Mouse (Mus musculus): ENCODE results near the gene Nr1i3. TPM values are rescaled to one million over a fixed set of nuclear protein-coding genes. Genes with fewer than 3 reads are reported as not detected.

Gene Nr1i3
- polyA plus RNA-seq, 1 experiment from 2014 or later, result 0.24 TPM

- no peaks in the 10 kb centered on the region for H3K9me3 ChIP-seq (replicated peaks)
- H3K4me1 ChIP-seq, result peaks cover 26% of the 10 kb centered on the region
- 69% methylated on average over 15 of the region's 15 CpGs for WGBS
- no peak for ATAC-seq (ENCODE audit: insufficient number of reproducible peaks, low FRiP score, low TSS enrichment, low read depth)
- peaks cover 48% of the 10 kb centered on the region for H3K36me3 ChIP-seq
- no peak overlapping the region for H3K27ac ChIP-seq (replicated peaks)
- no peak overlapping the region for H3K4me2 ChIP-seq (replicated peaks)
- no peak overlapping the region for H3K9ac ChIP-seq
- no peak overlapping the region for H3K4me3 ChIP-seq (replicated peaks)
- no peaks in the 10 kb centered on the region for H3K27me3 ChIP-seq
Observed at GRCm38 (mm10) chr1:171256937-171257548, 43.3 kb downstream of the Nr1i3 start.

DNA sequence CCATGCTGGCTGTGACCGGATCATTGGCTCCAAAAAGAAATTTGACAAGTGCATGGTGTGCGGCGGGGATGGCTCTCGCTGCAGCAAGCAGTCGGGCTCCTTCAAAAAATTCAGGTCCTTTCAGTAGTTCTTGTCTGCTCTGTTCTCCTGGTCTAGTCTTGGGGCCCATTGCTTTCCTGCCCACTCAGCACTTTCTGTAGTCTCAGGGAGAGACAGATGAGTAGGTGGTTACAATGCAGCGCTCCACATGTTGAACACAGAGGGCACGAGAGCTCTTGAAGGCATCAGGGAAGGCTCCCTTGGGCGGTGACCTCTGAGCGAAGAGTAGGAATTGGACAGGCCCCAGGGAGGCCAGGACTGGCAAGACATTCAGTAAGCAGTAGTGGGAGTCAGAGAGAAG lies 44.0 kb downstream of the Nr1i3 start:
- H3K4me3 ChIP-seq (replicated peaks), result no peak overlapping the region
- ATAC-seq (ENCODE audit: insufficient number of reproducible peaks, low FRiP score, low TSS enrichment, low read depth), result no peak
- H3K36me3 ChIP-seq, result peaks cover 48% of the 10 kb centered on the region
- H3K27ac ChIP-seq (replicated peaks), result no peak overlapping the region
- H3K9ac ChIP-seq, result no peak overlapping the region
- no peak overlapping the region for H3K4me2 ChIP-seq (replicated peaks)
- no peaks in the 10 kb centered on the region for H3K9me3 ChIP-seq (replicated peaks)
- WGBS, result 89% methylated on average over 9 of the region's 9 CpGs
- H3K27me3 ChIP-seq, result no peaks in the 10 kb centered on the region
- H3K4me1 ChIP-seq, result peaks cover 25% of the 10 kb centered on the region

DNA sequence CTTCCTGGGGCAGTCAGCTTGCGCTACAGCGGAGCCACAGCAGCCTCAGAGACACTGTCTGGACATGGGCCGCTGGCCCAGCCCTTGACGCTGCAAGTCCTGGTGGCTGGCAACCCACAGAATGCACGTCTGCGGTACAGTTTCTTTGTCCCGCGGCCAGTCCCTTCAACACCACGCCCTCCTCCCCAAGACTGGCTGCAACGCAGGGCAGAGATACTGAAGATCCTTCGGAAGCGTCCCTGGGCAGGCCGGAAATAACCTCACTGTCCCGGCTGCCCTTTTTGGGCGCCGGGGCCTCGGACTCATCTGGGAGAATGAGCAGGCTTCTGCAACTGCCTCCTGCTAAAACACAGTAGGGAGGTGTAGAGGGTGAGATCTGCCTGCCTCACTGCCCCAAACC lies 45.2 kb downstream of the Nr1i3 start:
- Histone ChIP-seq H3K4me3 (replicated peaks) (no peak overlapping the region), H3K9me3 (replicated peaks) (no peaks in the 10 kb centered on the region), H3K9ac (no peak overlapping the region), H3K27ac (replicated peaks) (no peak overlapping the region), H3K36me3 (peaks cover 46% of the 10 kb centered on the region), H3K4me2 (replicated peaks) (no peak overlapping the region), H3K4me1 (peaks cover 21% of the 10 kb centered on the region), H3K27me3 (no peaks in the 10 kb centered on the region)
- no peak for ATAC-seq (ENCODE audit: insufficient number of reproducible peaks, low FRiP score, low TSS enrichment, low read depth)
- whole genome bisulfite sequencing, result 80% methylated on average over 17 of the region's 17 CpGs

- Histone ChIP-seq H3K4me2 (replicated peaks) (no peak overlapping the region), H3K27ac (replicated peaks) (no peak overlapping the region; the same call in 1 of the 2 replicates), H3K4me3 (replicated peaks) (no peak overlapping the region), H3K36me3 (peaks cover 36% of the 10 kb centered on the region), H3K9me3 (replicated peaks) (no peaks in the 10 kb centered on the region), H3K27me3 (no peaks in the 10 kb centered on the region), H3K9ac (no peak overlapping the region), H3K4me1 (peaks cover 19% of the 10 kb centered on the region)
- WGBS, result 80% methylated on average over 3 of the region's 3 CpGs
- no peak for ATAC-seq (ENCODE audit: insufficient number of reproducible peaks, low FRiP score, low TSS enrichment, low read depth)
Observed at GRCm38 (mm10) chr1:171260316-171260715, 46.5 kb downstream of the Nr1i3 start.

DNA sequence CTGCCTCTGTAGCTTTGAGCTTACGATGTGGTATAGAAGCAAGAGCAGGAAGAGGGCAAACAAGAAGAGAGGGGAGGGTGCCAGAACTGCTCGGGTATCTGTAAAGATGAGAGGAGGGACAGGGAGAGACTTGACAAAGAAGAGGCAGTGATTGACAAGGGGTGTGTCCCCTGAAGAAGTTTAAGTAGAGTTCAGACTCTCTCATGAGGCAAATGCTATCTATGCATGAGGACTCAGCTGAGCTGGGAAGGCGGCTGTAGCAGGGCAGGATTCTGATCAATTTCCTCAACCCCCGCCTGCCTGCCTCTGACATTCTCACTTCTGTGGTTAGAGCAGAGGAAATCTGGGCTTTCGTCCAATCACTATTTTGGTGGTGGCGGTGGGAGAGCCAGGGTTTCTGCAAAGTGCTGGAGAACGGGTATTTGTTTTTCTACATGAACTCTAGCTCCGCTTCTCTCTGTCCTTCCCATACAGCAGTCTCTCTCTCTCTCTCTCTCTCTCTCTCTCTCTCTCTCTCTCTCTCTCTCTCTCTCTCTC lies 48.9 kb downstream of the Nr1i3 start:
- Histone ChIP-seq H3K4me3 (replicated peaks) (peak overlapping the region; percentile 25), H3K36me3 (peaks cover 19% of the 10 kb centered on the region), H3K27me3 (no peaks in the 10 kb centered on the region), H3K4me2 (replicated peaks) (peak overlapping the region; percentile 46), H3K9ac (peak overlapping the region; percentile 7; the same call in 1 of the 2 replicates), H3K4me1 (peaks cover 17% of the 10 kb centered on the region), H3K27ac (replicated peaks) (peak overlapping the region; percentile 91), H3K9me3 (replicated peaks) (no peaks in the 10 kb centered on the region)
- WGBS, result 2% methylated on average over 8 of the region's 8 CpGs
- ATAC-seq (ENCODE audit: insufficient number of reproducible peaks, low FRiP score, low TSS enrichment, low read depth), result peak; percentile 88

- no peak overlapping the region for H3K9ac ChIP-seq
- 0% methylated on average over 2 of the region's 2 CpGs for WGBS
- ATAC-seq (ENCODE audit: insufficient number of reproducible peaks, low FRiP score, low TSS enrichment, low read depth), result peak; percentile 88
Observed at GRCm38 (mm10) chr1:171263185-171263611, 49.4 kb downstream of the Nr1i3 start.

DNA sequence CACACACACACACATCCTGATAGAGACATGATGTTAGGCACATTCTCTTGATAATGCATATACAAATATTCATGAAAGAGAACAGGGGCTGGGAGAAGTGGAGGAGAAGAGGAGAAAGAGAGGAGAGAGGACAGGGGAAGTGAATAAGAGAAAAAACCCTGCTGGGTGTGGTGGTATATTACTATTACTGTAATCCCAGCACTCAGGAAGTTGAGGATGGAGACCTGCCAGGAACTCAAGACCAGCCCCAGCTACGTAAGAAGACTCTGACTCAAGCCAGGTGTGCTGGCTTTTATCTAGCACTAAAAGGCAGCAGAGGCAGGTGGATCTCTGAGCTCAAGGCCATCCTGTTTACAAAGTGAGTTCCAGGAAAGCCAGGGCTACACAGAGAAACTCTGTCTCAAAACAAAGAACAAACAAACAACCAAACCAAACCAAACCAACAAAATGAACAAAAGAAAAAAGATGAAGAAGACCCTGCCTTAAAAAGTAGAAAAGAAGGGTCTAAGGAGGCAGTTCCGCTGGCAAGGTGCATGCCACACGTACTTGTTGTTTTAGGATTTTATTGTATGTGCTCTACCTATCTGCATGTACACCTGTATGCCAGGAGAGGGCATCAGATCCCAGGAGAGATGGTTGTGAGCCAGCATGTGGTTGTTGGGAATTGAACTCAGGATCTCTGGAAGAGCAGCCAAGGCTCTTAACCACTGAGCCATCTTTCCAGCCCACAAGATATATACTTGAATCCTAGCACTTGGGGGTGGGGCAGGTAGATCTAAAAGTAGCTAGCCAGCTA lies 50.1 kb downstream of the Nr1i3 start:
- 76% methylated on average over 3 of the region's 3 CpGs for WGBS
- H3K27ac ChIP-seq (replicated peaks), result peak overlapping the region; percentile 91

More at GRCm38 (mm10) chr1:171263185-171263611, 49.4 kb downstream of the Nr1i3 start:
- Histone ChIP-seq H3K4me1 (peaks cover 17% of the 10 kb centered on the region), H3K27me3 (no peaks in the 10 kb centered on the region), H3K9me3 (replicated peaks) (no peaks in the 10 kb centered on the region), H3K27ac (replicated peaks) (peak overlapping the region; percentile 91), H3K4me3 (replicated peaks) (peak overlapping the region; percentile 25), H3K36me3 (peaks cover 14% of the 10 kb centered on the region; the same call in 1 of the 2 replicates), H3K4me2 (replicated peaks) (peak overlapping the region; percentile 46)

DNA sequence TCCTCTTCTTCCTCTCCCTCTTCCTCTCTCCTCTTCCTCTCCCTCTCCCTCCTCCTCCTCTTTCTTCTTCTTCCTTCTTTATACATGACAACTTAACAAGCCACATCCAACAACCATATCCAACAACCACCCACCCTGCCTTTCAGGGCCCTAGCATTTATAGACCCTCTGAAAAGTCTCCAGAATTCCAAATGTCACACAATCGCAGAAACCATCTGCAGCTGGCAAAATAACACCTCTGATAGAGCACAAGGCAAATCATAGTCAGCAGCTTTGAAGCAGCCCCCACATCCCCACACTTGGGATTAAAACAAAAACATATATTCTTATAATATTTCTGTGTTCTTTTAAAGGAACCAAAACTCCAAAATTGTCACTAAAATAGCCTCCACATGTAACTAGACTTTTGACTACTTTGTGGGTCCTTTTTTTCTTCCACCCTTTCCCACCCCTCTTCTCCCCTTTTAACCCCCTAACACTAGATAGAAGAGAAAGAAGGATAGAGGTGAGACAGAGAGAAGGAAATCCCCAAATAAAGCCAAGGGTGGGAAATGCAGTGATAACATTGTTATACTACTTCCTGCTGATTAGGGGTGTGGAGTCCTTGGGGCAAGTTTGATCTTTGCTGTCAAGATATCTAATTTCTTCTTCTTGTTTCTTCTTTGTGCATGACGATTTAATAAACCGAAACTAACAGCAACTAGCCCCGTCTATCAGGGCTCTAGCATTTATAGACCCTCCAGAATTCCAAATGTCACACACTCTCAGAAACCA lies 52.4 kb downstream of the Nr1i3 start:
- WGBS, result 31% methylated on average over 4 of the region's 4 CpGs
- no peaks in the 10 kb centered on the region for H3K36me3 ChIP-seq
- no peak overlapping the region for H3K4me3 ChIP-seq (replicated peaks)
- no peaks in the 10 kb centered on the region for H3K9me3 ChIP-seq (replicated peaks)
- no peak overlapping the region for H3K4me2 ChIP-seq (replicated peaks)
- H3K4me1 ChIP-seq, result peaks cover 28% of the 10 kb centered on the region
- no peaks in the 10 kb centered on the region for H3K27me3 ChIP-seq
- ATAC-seq (ENCODE audit: insufficient number of reproducible peaks, low FRiP score, low TSS enrichment, low read depth), result no peak
- H3K9ac ChIP-seq, result no peak overlapping the region
- H3K27ac ChIP-seq (replicated peaks), result no peak overlapping the region

More for the DNA sequence above, 50.1 kb downstream of the Nr1i3 start:
- Histone ChIP-seq H3K36me3 (peaks cover 10% of the 10 kb centered on the region; the same call in 1 of the 2 replicates), H3K4me1 (peaks cover 17% of the 10 kb centered on the region), H3K4me2 (replicated peaks) (peak overlapping the region; percentile 46; the same call in 1 of the 2 replicates), H3K4me3 (replicated peaks) (no peak overlapping the region), H3K9me3 (replicated peaks) (no peaks in the 10 kb centered on the region), H3K9ac (no peak overlapping the region), H3K27me3 (no peaks in the 10 kb centered on the region)
- no peak for ATAC-seq (ENCODE audit: insufficient number of reproducible peaks, low FRiP score, low TSS enrichment, low read depth)

GRCm38 (mm10) chr1:171268341-171268740 lies 54.6 kb downstream of the Nr1i3 start:
- no peak overlapping the region for H3K4me2 ChIP-seq (replicated peaks)
- no peaks in the 10 kb centered on the region for H3K27me3 ChIP-seq
- H3K36me3 ChIP-seq, result peaks cover 9% of the 10 kb centered on the region
- peaks cover 26% of the 10 kb centered on the region for H3K4me1 ChIP-seq
- H3K4me3 ChIP-seq (replicated peaks), result no peak overlapping the region
- 55% methylated on average over 1 of the region's 1 CpGs for WGBS
- no peaks in the 10 kb centered on the region for H3K9me3 ChIP-seq (replicated peaks)
- H3K9ac ChIP-seq, result no peak overlapping the region
- no peak for ATAC-seq (ENCODE audit: insufficient number of reproducible peaks, low FRiP score, low TSS enrichment, low read depth)
- no peak overlapping the region for H3K27ac ChIP-seq (replicated peaks)

DNA sequence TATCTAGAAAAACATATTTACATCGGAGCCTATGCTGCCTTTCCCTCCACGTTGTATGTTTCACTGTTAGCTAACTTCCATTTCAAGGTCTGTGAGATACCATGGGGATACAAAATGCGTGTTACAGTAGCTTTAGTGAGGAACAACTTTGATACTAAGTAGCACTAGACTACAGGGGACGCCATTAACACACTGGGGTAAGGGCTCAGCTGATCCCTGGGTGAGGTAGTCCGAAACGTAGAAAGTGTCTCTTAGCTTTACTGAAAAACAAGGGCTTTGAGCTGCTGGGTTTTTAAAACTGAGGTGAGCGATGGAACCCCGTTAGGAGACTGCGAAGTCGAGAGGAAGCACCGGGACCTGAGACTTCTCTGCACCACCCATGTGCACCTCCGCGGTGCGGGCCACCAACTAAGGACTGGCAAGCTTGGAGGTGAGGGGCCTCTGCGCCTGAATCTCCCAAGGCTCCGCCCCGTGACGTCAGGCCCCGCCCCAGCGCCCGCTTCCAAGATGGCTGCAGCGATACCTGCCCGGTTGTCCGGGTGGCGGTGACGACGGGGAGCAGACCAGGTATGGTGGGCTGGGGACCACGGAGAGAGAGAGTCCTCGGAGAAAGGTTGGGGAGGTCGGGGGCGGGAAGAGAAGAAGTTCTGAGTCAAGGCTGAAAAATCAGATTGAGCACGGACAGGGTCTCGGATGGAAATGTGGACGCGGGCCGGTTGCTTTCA lies 56.2 kb downstream of the Nr1i3 start, which contains the start of gene B4galt3:
Gene B4galt3 (plus strand): TSS at position 481 of the 725 bp plus-strand sequence.
- ATAC-seq (ENCODE audit: insufficient number of reproducible peaks, low FRiP score, low TSS enrichment, low read depth), result peak; percentile 91
- Histone ChIP-seq H3K9me3 (replicated peaks) (no peaks in the 10 kb centered on the region), H3K4me2 (replicated peaks) (peak within 1 kb of the TSS; percentile 94), H3K4me3 (replicated peaks) (peak within 1 kb of the TSS; percentile 83), H3K9ac (peak within 1 kb of the TSS; percentile 65), H3K27me3 (no peaks in the 10 kb centered on the region), H3K36me3 (peaks cover 25% of the 10 kb centered on the region), H3K4me1 (peaks cover 22% of the 10 kb centered on the region), H3K27ac (replicated peaks) (peak within 1 kb of the TSS; percentile 79)
- WGBS, result 2% methylated on average over 36 of the region's 36 CpGs
